Mouse (Mus musculus) limb, embryonic 13.5 days (tissue): ENCODE results near the gene Specc1. TPM values are rescaled to one million over a fixed set of nuclear protein-coding genes. Genes with fewer than 3 reads are reported as not detected.

Source experiments
- ATAC-seq: fragments of 200-750 bp; cut with Nextera tagmentation; 2 replicates; pipeline ENCODE4 v1.8.0; 2017; ENCODE audit warnings: low read depth, moderate number of reproducible peaks, moderate TSS enrichment; ENCODE audit not compliant: low FRiP score
- H3K27ac ChIP-seq: fragments of 300-500 bp; sonication (generic); 2 replicates; pipeline ENCODE4 v1.5.1; 2015; ENCODE audit warnings: inconsistent platforms, mild to moderate bottlenecking, moderate library complexity
- H3K27me3 ChIP-seq: fragments of 300-500 bp; sonication (generic); 2 replicates; pipeline ENCODE4 v1.6.1; 2015; ENCODE audit warnings: mild to moderate bottlenecking, inconsistent platforms
- H3K36me3 ChIP-seq: fragments of 300-500 bp; sonication (generic); 2 replicates; pipeline ENCODE4 v1.6.1; 2015; ENCODE audit warnings: inconsistent platforms, mild to moderate bottlenecking, moderate library complexity
- H3K4me1 ChIP-seq: fragments of 300-500 bp; sonication (generic); 2 replicates; pipeline ENCODE4 v1.6.1; 2015; ENCODE audit warnings: inconsistent platforms
- H3K4me2 ChIP-seq: fragments of 300-500 bp; sonication (generic); replicated peaks from 2 replicates; pipeline ENCODE4 v1.6.1; 2015; ENCODE audit warnings: inconsistent platforms, mild to moderate bottlenecking, moderate library complexity
- H3K4me3 ChIP-seq: fragments of 300-500 bp; sonication (generic); 2 replicates; pipeline ENCODE4 v1.5.1; 2015; ENCODE audit warnings: moderate library complexity, mild to moderate bottlenecking, inconsistent platforms
- H3K9ac ChIP-seq: fragments of 300-500 bp; sonication (generic); 2 replicates; pipeline ENCODE4 v1.6.1; 2015; ENCODE audit warnings: mild to moderate bottlenecking, inconsistent platforms
- H3K9me3 ChIP-seq: fragments of 300-500 bp; sonication (generic); 2 replicates; pipeline ENCODE4 v1.6.1; 2016; ENCODE audit warnings: inconsistent platforms
- WGBS: fragments of 180-500 bp; shearing (Covaris S2); methylation state at CpG from one replicate; pipeline ENCODE4 v1.1.7; 2015; 5-methylcytosine and 5-hydroxymethylcytosine counted together
- polyA plus RNA-seq: library from polyadenylated mRNA; unstranded; fragments of >200 nt; fragmentation: Nextera tagmentation; extraction: Ambion mirVana; gene quantifications from 2 replicates; pipeline ENCODE4 v1.2.1, GENCODE M21; 2015

Gene Specc1
- polyA plus RNA-seq, 1 experiment from 2014 or later = 12.3 TPM

- Histone ChIP-seq H3K36me3 (no peaks in the 10 kb centered on the region), H3K9me3 (no peaks in the 10 kb centered on the region; the same call in 1 of the 2 replicates), H3K27me3 (peaks cover 14% of the 10 kb centered on the region; the same call in 1 of the 2 replicates), H3K27ac (no peak overlapping the region), H3K4me3 (peak overlapping the region; percentile 60), H3K4me1 (peaks cover 42% of the 10 kb centered on the region), H3K4me2 (peak overlapping the region; percentile 97), H3K9ac (peak overlapping the region; percentile 68)
- WGBS = 34% methylated on average over 18 of the region's 18 CpGs
- no peak for ATAC-seq
Measured at GRCm38 (mm10) chr11:62247759-62248400, 291.3 kb downstream of the Specc1 start.

GRCm38 (mm10) chr11:62248401-62249244 lies 292.1 kb downstream of the Specc1 start, which contains the start of gene Adora2b:
Gene Adora2b (plus strand): TSS chr11:62248984.
- peak within 1 kb of the TSS; percentile 60 for H3K4me3 ChIP-seq
- peak within 1 kb of the TSS; percentile 97 for H3K4me2 ChIP-seq
- H3K4me1 ChIP-seq = peaks cover 48% of the 10 kb centered on the region
- under 1% methylated on average over 63 of the region's 69 CpGs for WGBS
- peak; percentile 88 for ATAC-seq
- H3K27ac ChIP-seq = no peak within 1 kb of the TSS
- H3K9me3 ChIP-seq = no peaks in the 10 kb centered on the region; the same call in 1 of the 2 replicates
- H3K36me3 ChIP-seq = no peaks in the 10 kb centered on the region
- peaks cover 14% of the 10 kb centered on the region; the same call in 1 of the 2 replicates for H3K27me3 ChIP-seq
- H3K9ac ChIP-seq = peak within 1 kb of the TSS; percentile 68

- WGBS = 2% methylated on average over 35 of the region's 35 CpGs
- H3K4me1 ChIP-seq = peaks cover 45% of the 10 kb centered on the region
Measured at GRCm38 (mm10) chr11:62249266-62250037, 292.9 kb downstream of the Specc1 start.

GRCm38 (mm10) chr11:62251047-62251446 lies 294.5 kb downstream of the Specc1 start:
- no peaks in the 10 kb centered on the region for H3K36me3 ChIP-seq
- ATAC-seq = peak; percentile 72
- H3K4me1 ChIP-seq = peaks cover 45% of the 10 kb centered on the region
- peak overlapping the region; percentile 49 for H3K27ac ChIP-seq
- 0 out of 2 replicates have a peak overlapping the region, but pooled peaks have one; percentile 37 for H3K9ac ChIP-seq
- H3K4me3 ChIP-seq = peak overlapping the region; percentile 60
- H3K9me3 ChIP-seq = no peaks in the 10 kb centered on the region
- WGBS = 7% methylated on average over 11 of the region's 11 CpGs
- H3K27me3 ChIP-seq = peaks cover 14% of the 10 kb centered on the region; the same call in 1 of the 2 replicates
- H3K4me2 ChIP-seq = peak overlapping the region; percentile 97

More at GRCm38 (mm10) chr11:62249266-62250037, 292.9 kb downstream of the Specc1 start:
- H3K27me3 ChIP-seq = peaks cover 14% of the 10 kb centered on the region; the same call in 1 of the 2 replicates
- H3K27ac ChIP-seq = no peak overlapping the region
- H3K9ac ChIP-seq = peak overlapping the region; percentile 68
- H3K4me3 ChIP-seq = peak overlapping the region; percentile 60
- no peaks in the 10 kb centered on the region for H3K36me3 ChIP-seq
- no peaks in the 10 kb centered on the region; the same call in 1 of the 2 replicates for H3K9me3 ChIP-seq
- H3K4me2 ChIP-seq = peak overlapping the region; percentile 97
- peak; percentile 6; the same call in 1 of the 2 replicates for ATAC-seq

GRCm38 (mm10) chr11:62253380-62253779 lies 296.8 kb downstream of the Specc1 start:
- no peaks in the 10 kb centered on the region for H3K36me3 ChIP-seq
- no peak overlapping the region for H3K4me2 ChIP-seq
- no peak overlapping the region for H3K27ac ChIP-seq
- peaks cover 7% of the 10 kb centered on the region; the same call in 1 of the 2 replicates for H3K27me3 ChIP-seq
- WGBS = 80% methylated on average over 5 of the region's 5 CpGs
- ATAC-seq = no peak
- no peak overlapping the region for H3K9ac ChIP-seq
- no peaks in the 10 kb centered on the region for H3K9me3 ChIP-seq
- no peak overlapping the region for H3K4me3 ChIP-seq
- peaks cover 53% of the 10 kb centered on the region for H3K4me1 ChIP-seq

- no peak for ATAC-seq
- Histone ChIP-seq H3K9ac (peak overlapping the region; percentile 25; the same call in 1 of the 2 replicates), H3K4me3 (no peak overlapping the region), H3K4me1 (peaks cover 21% of the 10 kb centered on the region), H3K36me3 (no peaks in the 10 kb centered on the region), H3K4me2 (no peak overlapping the region), H3K27ac (no peak overlapping the region), H3K9me3 (no peaks in the 10 kb centered on the region), H3K27me3 (no peaks in the 10 kb centered on the region)
- 45% methylated on average over 5 of the region's 5 CpGs for WGBS
Measured at GRCm38 (mm10) chr11:62259214-62259613, 302.7 kb downstream of the Specc1 start.

GRCm38 (mm10) chr11:62263599-62263998 lies 307.0 kb downstream of the Specc1 start:
- Histone ChIP-seq H3K27ac (no peak overlapping the region), H3K27me3 (no peaks in the 10 kb centered on the region), H3K4me3 (no peak overlapping the region), H3K9me3 (no peaks in the 10 kb centered on the region), H3K4me2 (no peak overlapping the region), H3K36me3 (peaks cover 22% of the 10 kb centered on the region; the same call in 1 of the 2 replicates), H3K4me1 (peaks cover 9% of the 10 kb centered on the region), H3K9ac (no peak overlapping the region)
- no peak for ATAC-seq
- WGBS = 81% methylated on average over 7 of the region's 7 CpGs

GRCm38 (mm10) chr11:62264018-62264417 lies 307.5 kb downstream of the Specc1 start:
- Histone ChIP-seq H3K9ac (no peak overlapping the region), H3K27me3 (no peaks in the 10 kb centered on the region), H3K4me1 (peaks cover 6% of the 10 kb centered on the region), H3K4me3 (no peak overlapping the region), H3K4me2 (no peak overlapping the region), H3K36me3 (peaks cover 22% of the 10 kb centered on the region; the same call in 1 of the 2 replicates), H3K9me3 (no peaks in the 10 kb centered on the region), H3K27ac (no peak overlapping the region)
- WGBS = 62% methylated on average over 7 of the region's 7 CpGs
- no peak for ATAC-seq

GRCm38 (mm10) chr11:62265642-62266041 lies 309.1 kb downstream of the Specc1 start:
- WGBS = 85% methylated on average over 7 of the region's 7 CpGs

GRCm38 (mm10) chr11:62266466-62267214 lies 310.1 kb downstream of the Specc1 start:
- Histone ChIP-seq H3K9ac (no peak overlapping the region), H3K9me3 (no peaks in the 10 kb centered on the region), H3K27me3 (no peaks in the 10 kb centered on the region), H3K4me1 (peaks cover 6% of the 10 kb centered on the region; the same call in 1 of the 2 replicates), H3K36me3 (peaks cover 22% of the 10 kb centered on the region; the same call in 1 of the 2 replicates), H3K4me3 (no peak overlapping the region), H3K27ac (no peak overlapping the region), H3K4me2 (no peak overlapping the region)
- no peak for ATAC-seq
- 77% methylated on average over 17 of the region's 17 CpGs for WGBS

More at GRCm38 (mm10) chr11:62265642-62266041, 309.1 kb downstream of the Specc1 start:
- Histone ChIP-seq H3K4me1 (no peaks in the 10 kb centered on the region), H3K9me3 (no peaks in the 10 kb centered on the region), H3K27me3 (no peaks in the 10 kb centered on the region), H3K27ac (no peak overlapping the region), H3K36me3 (peaks cover 22% of the 10 kb centered on the region; the same call in 1 of the 2 replicates), H3K9ac (no peak overlapping the region), H3K4me2 (no peak overlapping the region), H3K4me3 (no peak overlapping the region)
- ATAC-seq = no peak

- Histone ChIP-seq H3K4me3 (no peak overlapping the region), H3K9me3 (no peaks in the 10 kb centered on the region), H3K9ac (no peak overlapping the region), H3K36me3 (peaks cover 22% of the 10 kb centered on the region; the same call in 1 of the 2 replicates), H3K27me3 (no peaks in the 10 kb centered on the region), H3K4me2 (no peak overlapping the region), H3K27ac (no peak overlapping the region), H3K4me1 (peaks cover 6% of the 10 kb centered on the region; the same call in 1 of the 2 replicates)
- ATAC-seq = no peak
- 74% methylated on average over 8 of the region's 8 CpGs for WGBS
Measured at GRCm38 (mm10) chr11:62268381-62268780, 311.8 kb downstream of the Specc1 start.
